Comparison of ENCODE assay signal across 23 mouse cellular contexts in the genomic region with DNA sequence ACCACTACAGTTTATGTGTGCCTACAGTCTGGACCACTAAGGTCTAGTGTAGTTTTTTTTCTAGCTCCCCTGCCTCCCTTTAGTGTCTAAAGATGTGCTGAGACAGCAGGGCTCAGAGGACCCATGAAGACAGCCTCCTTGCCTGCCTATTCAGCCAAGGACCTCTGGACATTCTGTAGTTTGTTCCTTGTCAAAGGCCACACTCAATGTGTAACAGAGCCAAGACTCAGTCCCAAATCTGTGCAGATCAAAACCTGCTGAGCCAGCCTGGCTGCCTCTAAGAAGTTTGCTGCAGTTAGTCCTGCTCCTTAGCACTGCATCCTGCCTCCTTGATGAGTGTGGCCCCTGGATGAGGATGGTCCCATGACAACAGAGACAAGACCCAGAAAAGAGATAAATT.
"Had no signal": no experiment of that assay in that cellular context is flagged by ENCODE, and none has a peak within 500 bp of the region (broad histone marks: within the 10 kb centered on the region; RNA-seq: fewer than 3 reads in every experiment).

No protein-coding gene starts in this region.

- H3K27ac ChIP-seq: heart, embryonic 10.5 days; hindbrain, embryonic 10.5 days; hindbrain, embryonic 12.5 days; hindbrain, embryonic 14.5 days; intestine, embryonic 15.5 days; layer of hippocampus, adult 2 months; left cerebral cortex, adult 2 months; limb, embryonic 10.5 days; limb, embryonic 12.5 days; liver, embryonic 13.5 days; liver, embryonic 15.5 days had no signal

- H3K4me3 ChIP-seq: heart, embryonic 10.5 days; heart, embryonic 12.5 days; hindbrain, embryonic 10.5 days; hindbrain, embryonic 12.5 days; intestine, embryonic 15.5 days; layer of hippocampus, adult 2 months; left cerebral cortex, adult 2 months; limb, embryonic 10.5 days; limb, embryonic 12.5 days; liver, embryonic 13.5 days; liver, embryonic 15.5 days had no signal

- H3K9ac ChIP-seq: heart, embryonic 12.5 days; hindbrain, embryonic 12.5 days; hindbrain, embryonic 14.5 days; intestine, embryonic 15.5 days; limb, embryonic 12.5 days; liver, embryonic 13.5 days; liver, embryonic 15.5 days; liver, postnatal 0 days had no signal

- H3K9me3 ChIP-seq: heart, embryonic 10.5 days; heart, embryonic 12.5 days; hindbrain, embryonic 10.5 days; hindbrain, embryonic 12.5 days; intestine, embryonic 15.5 days; limb, embryonic 10.5 days; limb, embryonic 12.5 days; liver, embryonic 15.5 days had no signal

- H3K27me3 ChIP-seq: heart, embryonic 12.5 days; hindbrain, embryonic 12.5 days; intestine, embryonic 15.5 days; liver, embryonic 13.5 days; liver, embryonic 15.5 days had no signal

- H3K4me2 ChIP-seq: heart, embryonic 12.5 days; hindbrain, embryonic 12.5 days; hindbrain, embryonic 14.5 days; intestine, embryonic 15.5 days; limb, embryonic 12.5 days; liver, embryonic 11.5 days; liver, embryonic 13.5 days; liver, embryonic 15.5 days had no signal

- H3K4me1 ChIP-seq: liver, embryonic 13.5 days; liver, embryonic 15.5 days had no signal

- ATAC-seq: forebrain, embryonic 16.5 days; hindbrain, embryonic 16.5 days; inflammation-experienced regulatory T-cells, adult 6 months; intestine, embryonic 15.5 days; intestine, postnatal 0 days; liver, postnatal 0 days had no signal

- DNase-seq: gastrocnemius, postnatal 25 days; heart, adult 18-20 months; heart, postnatal 10 days; heart, postnatal 4 days; liver; liver, embryonic 13.5 days; liver, postnatal 0 days had no signal
